Mouse (Mus musculus) limb, embryonic 12.5 days (tissue): Measurements from ENCODE around the gene Drd1. TPM values are rescaled to one million over a fixed set of nuclear protein-coding genes. Genes with fewer than 3 reads are reported as not detected.
A peak's percentile ranks its signal among the peaks of the same experiment; 100 is the strongest.

Experiments
- ATAC-seq: fragments of 200-750 bp; cut with Nextera tagmentation; 2 replicates; pipeline ENCODE4 v1.8.0; 2017; ENCODE audit warnings: low read depth, moderate TSS enrichment; ENCODE audit not compliant: insufficient number of reproducible peaks, insufficient read depth, low FRiP score, low TSS enrichment
- H3K27ac ChIP-seq: fragments of 300-500 bp; sonication (generic); 2 replicates; pipeline ENCODE4 v1.5.1; 2016; ENCODE audit warnings: mild to moderate bottlenecking, moderate library complexity
- H3K27me3 ChIP-seq: fragments of 300-500 bp; sonication (generic); 2 replicates; pipeline ENCODE4 v1.6.1; 2016; ENCODE audit warnings: mild to moderate bottlenecking, moderate library complexity
- H3K36me3 ChIP-seq: fragments of 300-500 bp; sonication (generic); 2 replicates; pipeline ENCODE4 v1.6.1; 2016; ENCODE audit warnings: mild to moderate bottlenecking, moderate library complexity
- H3K4me1 ChIP-seq: fragments of 300-500 bp; sonication (generic); replicated peaks from 2 replicates; pipeline ENCODE4 v1.6.1; 2016
- H3K4me2 ChIP-seq: fragments of 300-500 bp; sonication (generic); 2 replicates; pipeline ENCODE4 v1.6.1; 2016; ENCODE audit warnings: mild to moderate bottlenecking, moderate library complexity
- H3K4me3 ChIP-seq: fragments of 300-500 bp; sonication (generic); replicated peaks from 2 replicates; pipeline ENCODE4 v1.5.1; 2016; ENCODE audit warnings: mild to moderate bottlenecking
- H3K9ac ChIP-seq: fragments of 300-500 bp; sonication (generic); replicated peaks from 2 replicates; pipeline ENCODE4 v1.6.1; 2016; ENCODE audit warnings: mild to moderate bottlenecking, moderate library complexity
- H3K9me3 ChIP-seq: fragments of 300-500 bp; sonication (generic); 2 replicates; pipeline ENCODE4 v1.6.1; 2016; ENCODE audit warnings: mild to moderate bottlenecking, moderate library complexity
- WGBS: fragments of 180-500 bp; shearing (Covaris S2); methylation state at CpG from one replicate; pipeline ENCODE4 v1.1.7; 2016; 5-methylcytosine and 5-hydroxymethylcytosine counted together
- polyA plus RNA-seq: library from polyadenylated mRNA; unstranded; fragments of >200 nt; fragmentation: Nextera tagmentation; extraction: Ambion mirVana; gene quantifications from 2 replicates; pipeline ENCODE4 v1.2.1, GENCODE M21; 2016

Gene Drd1
- polyA plus RNA-seq, 1 experiment from 2014 or later: not detected

GRCm38 (mm10) chr13:54073066-54073465, 17.6 kb upstream of the Drd1 start:
- Histone ChIP-seq H3K4me3 (peak overlapping the region; percentile 67; the same call in 1 of the 2 replicates), H3K27ac (no peak overlapping the region), H3K36me3 (no peaks in the 10 kb centered on the region), H3K4me2 (peak overlapping the region; percentile 69), H3K9me3 (no peaks in the 10 kb centered on the region), H3K9ac (no peak overlapping the region), H3K4me1 (peaks cover 11% of the 10 kb centered on the region; the same call in 1 of the 2 replicates), H3K27me3 (peaks cover 11% of the 10 kb centered on the region; the same call in 1 of the 2 replicates)
- ATAC-seq: no peak
- WGBS: 36% methylated on average over 1 of the region's 1 CpGs

- ATAC-seq: no peak
- H3K9me3 ChIP-seq: no peaks in the 10 kb centered on the region
- peak overlapping the region; percentile 69 for H3K4me2 ChIP-seq
- H3K4me1 ChIP-seq: peaks cover 11% of the 10 kb centered on the region; the same call in 1 of the 2 replicates
- peak overlapping the region; percentile 67 for H3K4me3 ChIP-seq
- H3K27me3 ChIP-seq: peaks cover 11% of the 10 kb centered on the region; the same call in 1 of the 2 replicates
- no peak overlapping the region for H3K9ac ChIP-seq
- H3K36me3 ChIP-seq: no peaks in the 10 kb centered on the region
- no peak overlapping the region for H3K27ac ChIP-seq
- WGBS: 36% methylated on average over 10 of the region's 10 CpGs
Measured at GRCm38 (mm10) chr13:54072526-54073057, 17.1 kb upstream of the Drd1 start.

GRCm38 (mm10) chr13:54071606-54072331, 16.3 kb upstream of the Drd1 start, which contains the start of gene Sfxn1:
TSS of gene Sfxn1 (plus strand) at chr13:54071869.
- Histone ChIP-seq H3K36me3 (no peaks in the 10 kb centered on the region), H3K9ac (peak within 1 kb of the TSS; percentile 83), H3K9me3 (no peaks in the 10 kb centered on the region), H3K27me3 (peaks cover 11% of the 10 kb centered on the region; the same call in 1 of the 2 replicates), H3K27ac (0 out of 2 replicates have a peak within 1 kb of the TSS, but pooled peaks have one; percentile 25), H3K4me3 (peak within 1 kb of the TSS; percentile 67), H3K4me2 (peak within 1 kb of the TSS; percentile 69), H3K4me1 (peaks cover 11% of the 10 kb centered on the region; the same call in 1 of the 2 replicates)
- under 1% methylated on average over 74 of the region's 74 CpGs for WGBS
- peak; percentile 80 for ATAC-seq

GRCm38 (mm10) chr13:54071011-54071410, 15.5 kb upstream of the Drd1 start:
- Histone ChIP-seq H3K4me3 (no peak overlapping the region), H3K27me3 (peaks cover 11% of the 10 kb centered on the region; the same call in 1 of the 2 replicates), H3K4me1 (peaks cover 11% of the 10 kb centered on the region; the same call in 1 of the 2 replicates), H3K9me3 (no peaks in the 10 kb centered on the region), H3K9ac (no peak overlapping the region), H3K27ac (no peak overlapping the region), H3K36me3 (no peaks in the 10 kb centered on the region), H3K4me2 (no peak overlapping the region)
- 93% methylated on average over 9 of the region's 9 CpGs for WGBS
- ATAC-seq: no peak

- Histone ChIP-seq H3K9me3 (no peaks in the 10 kb centered on the region), H3K4me3 (no peak overlapping the region), H3K27me3 (peaks cover 28% of the 10 kb centered on the region), H3K4me2 (no peak overlapping the region), H3K4me1 (peaks cover 4% of the 10 kb centered on the region; the same call in 1 of the 2 replicates), H3K9ac (no peak overlapping the region), H3K36me3 (no peaks in the 10 kb centered on the region), H3K27ac (no peak overlapping the region)
- ATAC-seq: no peak
- WGBS: 38% methylated on average over 6 of the region's 6 CpGs
Measured at GRCm38 (mm10) chr13:54067617-54068166, 12.2 kb upstream of the Drd1 start.

GRCm38 (mm10) chr13:54066081-54066746, 10.7 kb upstream of the Drd1 start:
- Histone ChIP-seq H3K4me2 (no peak overlapping the region), H3K27me3 (peaks cover 34% of the 10 kb centered on the region), H3K4me1 (no peaks in the 10 kb centered on the region), H3K4me3 (no peak overlapping the region), H3K9me3 (no peaks in the 10 kb centered on the region), H3K9ac (no peak overlapping the region), H3K36me3 (no peaks in the 10 kb centered on the region), H3K27ac (no peak overlapping the region)
- ATAC-seq: no peak
- 86% methylated on average over 3 of the region's 3 CpGs for WGBS

- Histone ChIP-seq H3K9ac (no peak overlapping the region), H3K27me3 (peaks cover 37% of the 10 kb centered on the region), H3K36me3 (no peaks in the 10 kb centered on the region), H3K9me3 (no peaks in the 10 kb centered on the region), H3K4me2 (no peak overlapping the region), H3K27ac (no peak overlapping the region), H3K4me1 (no peaks in the 10 kb centered on the region), H3K4me3 (no peak overlapping the region)
- no peak for ATAC-seq
- 2% methylated on average over 3 of the region's 3 CpGs for WGBS
Measured at GRCm38 (mm10) chr13:54063292-54063691, 7.8 kb upstream of the Drd1 start.

GRCm38 (mm10) chr13:54062068-54062467, 6.6 kb upstream of the Drd1 start:
- 89% methylated on average over 3 of the region's 3 CpGs for WGBS
- ATAC-seq: no peak
- no peaks in the 10 kb centered on the region for H3K4me1 ChIP-seq
- no peak overlapping the region for H3K9ac ChIP-seq
- no peaks in the 10 kb centered on the region for H3K9me3 ChIP-seq
- H3K36me3 ChIP-seq: no peaks in the 10 kb centered on the region
- no peak overlapping the region for H3K4me2 ChIP-seq
- peaks cover 48% of the 10 kb centered on the region for H3K27me3 ChIP-seq
- H3K27ac ChIP-seq: no peak overlapping the region
- H3K4me3 ChIP-seq: no peak overlapping the region

- Histone ChIP-seq H3K4me3 (peak overlapping the region; percentile 45), H3K4me1 (peaks cover 11% of the 10 kb centered on the region), H3K36me3 (no peaks in the 10 kb centered on the region), H3K9me3 (no peaks in the 10 kb centered on the region), H3K4me2 (peak overlapping the region; percentile 85), H3K27me3 (peaks cover 78% of the 10 kb centered on the region), H3K9ac (peak overlapping the region; percentile 52; the same call in 1 of the 2 replicates), H3K27ac (no peak overlapping the region)
- ATAC-seq: no peak
- WGBS: under 1% methylated on average over 20 of the region's 20 CpGs
Measured at GRCm38 (mm10) chr13:54054962-54055361, 543 bp downstream of the Drd1 start.

GRCm38 (mm10) chr13:54051641-54052040, 3.9 kb downstream of the Drd1 start:
- Histone ChIP-seq H3K9ac (no peak overlapping the region), H3K4me1 (peaks cover 11% of the 10 kb centered on the region), H3K36me3 (no peaks in the 10 kb centered on the region), H3K4me2 (no peak overlapping the region), H3K27me3 (peaks cover 70% of the 10 kb centered on the region), H3K4me3 (no peak overlapping the region), H3K9me3 (no peaks in the 10 kb centered on the region), H3K27ac (no peak overlapping the region)
- ATAC-seq: no peak
- WGBS: 72% methylated on average over 7 of the region's 7 CpGs
